14 mouse cellular contexts compared by ENCODE assay signal in genomic region chr8:115164872-115165271, GRCm38 (mm10).
DNase-seq lines count a peak whose midpoint lies in the region; ATAC-seq and TF ChIP-seq lines count a peak whose summit lies in the region.
"Had no signal": no experiment of that assay in that cellular context is flagged by ENCODE, and none has a peak within 500 bp of the region (broad histone marks: within the 10 kb centered on the region; RNA-seq: fewer than 3 reads in every experiment).

No protein-coding gene starts in this region.

- DNase-seq in heart, adult 2 months, result no peak
- DNase-seq in kidney, postnatal 0 days (ENCODE audit: low spot score), result peak; percentile 14
- DNase-seq in kidney, adult 2 months, result no peak
- DNase-seq in embryo, embryonic 11 days, result peak; percentile 58
- peak; percentile 30 for DNase-seq in limb, embryonic 11.5 days (ENCODE audit: low spot score)
- DNase-seq in gastrocnemius, postnatal 10 days, result no peak
- DNase-seq in thymus, postnatal 14 days, result no peak
- DNase-seq: cerebellum, adult 11 months; right cerebral cortex, postnatal 14 days; thymus, postnatal 4 days had no signal

- H3K9me3 ChIP-seq in heart, embryonic 14.5 days (ENCODE audit: control insufficient read depth, low read length), result no peaks in the 10 kb centered on the region
- no peaks in the 10 kb centered on the region for H3K9me3 ChIP-seq in kidney, postnatal 0 days (replicated peaks; ENCODE audit: low read length)
- H3K9me3 ChIP-seq in limb, embryonic 11.5 days (ENCODE audit: control insufficient read depth, low read length), result no peaks in the 10 kb centered on the region
- H3K9me3 ChIP-seq: hindbrain, embryonic 13.5 days had no signal

- intact Hi-C loops in heart, adult 2 months (cut with DNase I), result no loop called here

- H3K27ac ChIP-seq in heart, embryonic 14.5 days (replicated peaks in 1 of 2; ENCODE audit: control insufficient read depth in 1 of 2, insufficient read depth in 1 of 2, low read depth in 2 of 2, low read length in 2 of 2), result 0 out of 4 replicates have a peak overlapping the region, but pooled peaks of 1 of the 2 experiments have one; percentile 15
- H3K27ac ChIP-seq in heart, adult 2 months, result no peak overlapping the region
- H3K27ac ChIP-seq in kidney, postnatal 0 days, result no peak overlapping the region
- no peak overlapping the region for H3K27ac ChIP-seq in kidney, adult 2 months (ENCODE audit: insufficient read depth, low read depth, low read length)
- no peak overlapping the region for H3K27ac ChIP-seq in limb, embryonic 11.5 days (replicated peaks; ENCODE audit: low read depth, low read length)
- H3K27ac ChIP-seq: hindbrain, embryonic 13.5 days; layer of hippocampus, adult 2 months had no signal

- peak overlapping the region; percentile 49 for H3K4me2 ChIP-seq in heart, embryonic 14.5 days (ENCODE audit: low read length)
- H3K4me2 ChIP-seq in kidney, postnatal 0 days (ENCODE audit: low read length), result no peak overlapping the region
- H3K4me2 ChIP-seq in limb, embryonic 11.5 days (ENCODE audit: low read depth, severe bottlenecking), result no peak overlapping the region
- H3K4me2 ChIP-seq: hindbrain, embryonic 13.5 days; liver, embryonic 11.5 days had no signal

- H3K27me3 ChIP-seq in heart, embryonic 14.5 days (ENCODE audit: control insufficient read depth, insufficient read depth, low read length), result no peaks in the 10 kb centered on the region
- no peaks in the 10 kb centered on the region for H3K27me3 ChIP-seq in heart, adult 2 months (ENCODE audit: control insufficient read depth, insufficient read depth, low read length)
- H3K27me3 ChIP-seq in kidney, postnatal 0 days (ENCODE audit: insufficient read depth, low read length), result peaks cover 5% of the 10 kb centered on the region; the same call in 1 of the 2 replicates
- H3K27me3 ChIP-seq in kidney, adult 2 months (replicated peaks; ENCODE audit: control insufficient read depth, insufficient read depth, low read length), result no peaks in the 10 kb centered on the region
- H3K27me3 ChIP-seq in limb, embryonic 11.5 days (ENCODE audit: control insufficient read depth, insufficient read depth, low read length), result no peaks in the 10 kb centered on the region

- peak; percentile 61; the same call in 1 of the 2 replicates for ATAC-seq in heart, embryonic 14.5 days (ENCODE audit: insufficient number of reproducible peaks, insufficient read depth, low FRiP score, low read depth)
- ATAC-seq in kidney, postnatal 0 days (replicated peaks; ENCODE audit: low FRiP score, low read depth), result no peak
- no peak for ATAC-seq in limb, embryonic 11.5 days (ENCODE audit: insufficient number of reproducible peaks, low FRiP score, low TSS enrichment, low read depth)

- peaks cover 15 to 17% of the 10 kb centered on the region in 2 experiments for H3K4me1 ChIP-seq in heart, embryonic 14.5 days (ENCODE audit: control insufficient read depth in 2 of 2, insufficient read depth in 2 of 2, low read length in 2 of 2)
- H3K4me1 ChIP-seq in heart, adult 2 months (ENCODE audit: control insufficient read depth, insufficient read depth, low read length), result no peaks in the 10 kb centered on the region
- H3K4me1 ChIP-seq in kidney, postnatal 0 days (replicated peaks; ENCODE audit: insufficient read depth, low read length), result 0 out of 2 replicates have a peak, but pooled peaks cover 4% of the 10 kb centered on the region
- H3K4me1 ChIP-seq in kidney, adult 2 months (ENCODE audit: control insufficient read depth, insufficient read depth, low read length), result no peaks in the 10 kb centered on the region
- H3K4me1 ChIP-seq in limb, embryonic 11.5 days (ENCODE audit: control insufficient read depth, insufficient read depth, low read length), result peaks cover 28% of the 10 kb centered on the region

- H3K79me2 ChIP-seq in heart, adult 2 months (replicated peaks; ENCODE audit: control insufficient read depth, insufficient read depth, low read length), result no peaks in the 10 kb centered on the region

- WGBS in heart, embryonic 14.5 days, result 1% methylated on average over 13 of the region's 13 CpGs
- WGBS in heart, adult 2 months, result 5% methylated on average over 13 of the region's 13 CpGs
- 10% methylated on average over 13 of the region's 13 CpGs for WGBS in kidney, postnatal 0 days
- WGBS in kidney, adult 2 months, result 23% methylated on average over 13 of the region's 13 CpGs
- 3% methylated on average over 13 of the region's 13 CpGs for WGBS in limb, embryonic 11.5 days

- no peak for TF ChIP-seq CTCF in heart, adult 2 months (IDR thresholded peaks at IDR 0.05)
- TF ChIP-seq CTCF in kidney, postnatal 0 days (IDR thresholded peaks at IDR 0.05; ENCODE audit: low read depth), result no peak
- no peak for TF ChIP-seq CTCF in kidney, adult 2 months (conservative IDR thresholded peaks at IDR 0.05; ENCODE audit: insufficient read depth, insufficient read length, low read depth, low read length)

- peak overlapping the region; percentile 10 to 11; a peak in 3 of 4 replicates for H3K4me3 ChIP-seq in heart, embryonic 14.5 days (ENCODE audit: control insufficient read depth in 1 of 2, insufficient read depth in 1 of 2, low read depth in 1 of 2, low read length in 2 of 2)
- no peak overlapping the region for H3K4me3 ChIP-seq in heart, adult 2 months
- H3K4me3 ChIP-seq in kidney, postnatal 0 days (replicated peaks; ENCODE audit: low read depth, low read length), result no peak overlapping the region
- H3K4me3 ChIP-seq in kidney, adult 2 months (ENCODE audit: insufficient read depth, low read depth, low read length), result no peak overlapping the region
- no peak overlapping the region for H3K4me3 ChIP-seq in limb, embryonic 11.5 days (ENCODE audit: low read depth, low read length)
- H3K4me3 ChIP-seq: hindbrain, embryonic 13.5 days; layer of hippocampus, adult 2 months had no signal

- TF ChIP-seq EP300 in heart, adult 2 months (IDR thresholded peaks at IDR 0.05; ENCODE audit: insufficient read depth, low read depth, low read length), result no peak

- H3K9ac ChIP-seq in heart, embryonic 14.5 days (ENCODE audit: low read length), result 0 out of 2 replicates have a peak overlapping the region, but pooled peaks have one; percentile 1
- no peak overlapping the region for H3K9ac ChIP-seq in heart, adult 2 months (ENCODE audit: low read depth, low read length)
- no peak overlapping the region for H3K9ac ChIP-seq in kidney, postnatal 0 days (ENCODE audit: low read depth, low read length)
- no peak overlapping the region for H3K9ac ChIP-seq in limb, embryonic 11.5 days (ENCODE audit: low read length)
- H3K9ac ChIP-seq: hindbrain, embryonic 13.5 days had no signal

- H3K36me3 ChIP-seq in heart, embryonic 14.5 days (ENCODE audit: control insufficient read depth, insufficient read depth, low read length), result no peaks in the 10 kb centered on the region
- no peaks in the 10 kb centered on the region for H3K36me3 ChIP-seq in heart, adult 2 months (ENCODE audit: control insufficient read depth, insufficient read depth, low read length)
- no peaks in the 10 kb centered on the region for H3K36me3 ChIP-seq in kidney, postnatal 0 days (ENCODE audit: insufficient read depth, low read length)
- no peaks in the 10 kb centered on the region for H3K36me3 ChIP-seq in kidney, adult 2 months (ENCODE audit: control insufficient read depth, insufficient read depth, low read length)
- H3K36me3 ChIP-seq in limb, embryonic 11.5 days (ENCODE audit: control insufficient read depth, insufficient read depth, low read length), result no peaks in the 10 kb centered on the region
- H3K36me3 ChIP-seq: hindbrain, embryonic 13.5 days had no signal

- TF ChIP-seq POLR2A in heart, adult 2 months (IDR thresholded peaks at IDR 0.05; ENCODE audit: insufficient read depth, low read depth, low read length), result no peak
- no peak for TF ChIP-seq POLR2A in kidney, adult 2 months (IDR thresholded peaks at IDR 0.05; ENCODE audit: low read depth, low read length)

Comparison
In these comparisons a context has a peak if more than half of its experiments do, and no peak if none do; other contexts are left out.
1. H3K4me3 ChIP-seq: peak in heart, embryonic 14.5 days (2 of 2); none in heart, adult 2 months (single experiment), kidney, postnatal 0 days (single experiment), kidney, adult 2 months (single experiment) and limb, embryonic 11.5 days (single experiment).
2. DNase-seq: peak in kidney, postnatal 0 days (single experiment), embryo, embryonic 11 days (single experiment) and limb, embryonic 11.5 days (single experiment); none in heart, adult 2 months (0 of 2), kidney, adult 2 months (single experiment), gastrocnemius, postnatal 10 days (single experiment) and thymus, postnatal 14 days (single experiment).